Mouse (Mus musculus) lung, embryonic 15.5 days (tissue): ENCODE data around the gene Cpt1b. TPM values are rescaled to one million over a fixed set of nuclear protein-coding genes. Genes with fewer than 3 reads are reported as not detected.

Experiments used
- polyA plus RNA-seq: library from polyadenylated mRNA; unstranded; fragments of >200 nt; fragmentation: Nextera tagmentation; extraction: Ambion mirVana; gene quantifications from 2 replicates; pipeline ENCODE4 v1.2.1, GENCODE M21; 2015

The Cpt1b gene
- polyA plus RNA-seq, 1 experiment from 2014 or later = 5.1 TPM

Other genes starting within 250 kb of the Cpt1b start
- 123 and 128 TPM in 2 replicates for gene Plxnb2, start 245.1 kb downstream of the Cpt1b start, polyA plus RNA-seq
- 11.0 and 11.8 TPM in 2 replicates for gene Dennd6b, start 229.4 kb downstream of the Cpt1b start, polyA plus RNA-seq
- gene Ppp6r2, start 214.3 kb downstream of the Cpt1b start, polyA plus RNA-seq = 24.5 and 28.5 TPM in 2 replicates
- gene Sbf1, start 110.6 kb downstream of the Cpt1b start, polyA plus RNA-seq = 50.3 and 53.7 TPM in 2 replicates
- 0.45 and 0.69 TPM in 2 replicates for gene Adm2, start 103.1 kb downstream of the Cpt1b start, polyA plus RNA-seq
- not detected in 2 replicates for gene Miox, start 91.5 kb downstream of the Cpt1b start, polyA plus RNA-seq
- gene Lmf2, start 70.2 kb downstream of the Cpt1b start, polyA plus RNA-seq = 70.7 and 74.4 TPM in 2 replicates
- 160 and 168 TPM in 2 replicates for gene Ncaph2, start 70.1 kb downstream of the Cpt1b start, polyA plus RNA-seq
- 5.6 and 5.9 TPM in 2 replicates for gene Sco2, start 52.0 kb downstream of the Cpt1b start, polyA plus RNA-seq
- gene Tymp, start 48.8 kb downstream of the Cpt1b start, polyA plus RNA-seq = 1.1 and 1.7 TPM in 2 replicates
- 3.0 and 4.1 TPM in 2 replicates for gene Odf3b, start 46.6 kb downstream of the Cpt1b start, polyA plus RNA-seq
- gene Klhdc7b, start 40.9 kb downstream of the Cpt1b start, polyA plus RNA-seq = not detected in 2 replicates
- gene Syce3, start 15.4 kb downstream of the Cpt1b start, polyA plus RNA-seq = not detected in 2 replicates
- gene C730034F03Rik, start 3.7 kb upstream of the Cpt1b start, polyA plus RNA-seq = 2.3 and 2.4 TPM in 2 replicates
- 0.40 TPM in 1 of 2 replicates, not detected in the other for gene Gm44502, start 3.8 kb upstream of the Cpt1b start, polyA plus RNA-seq
- 51.3 and 57.9 TPM in 2 replicates for gene Chkb, start 4.0 kb upstream of the Cpt1b start, polyA plus RNA-seq
- gene Mapk8ip2, start 28.1 kb upstream of the Cpt1b start, polyA plus RNA-seq = 0.65 and 0.97 TPM in 2 replicates
- 21.5 and 22.7 TPM in 2 replicates for gene Arsa, start 51.6 kb upstream of the Cpt1b start, polyA plus RNA-seq
- gene Shank3, start 73.8 kb upstream of the Cpt1b start, polyA plus RNA-seq = 2.5 and 2.8 TPM in 2 replicates
- gene Acr, start 142.5 kb upstream of the Cpt1b start, polyA plus RNA-seq = 0.10 and 0.20 TPM in 2 replicates
- gene Rabl2, start 166.1 kb upstream of the Cpt1b start, polyA plus RNA-seq = 45.9 and 46.2 TPM in 2 replicates